Mouse (Mus musculus) MEL (cell line): ENCODE data around the gene Metap2.

ENCODE experiments used
- CHD1 ChIP-seq: IDR thresholded peaks from 2 replicates; pipeline ENCODE4 v1.6.1; 2012; ENCODE audit warnings: low read depth, mild to moderate bottlenecking, inconsistent platforms, low read length, improper control_type of control experiment
- CHD2 ChIP-seq: IDR thresholded peaks from 2 replicates; pipeline ENCODE4 v1.6.1; 2011; ENCODE audit warnings: low read length, improper control_type of control experiment
- CTCF ChIP-seq, 3 experiments: IDR thresholded peaks in 2 of 3; conservative IDR thresholded peaks in 1 of 3; 2 replicates each; pipeline ENCODE4 v1.5.1; 2011 to 2012; ENCODE audit warnings: low read length in 3 of 3, low read depth in 2 of 3, mild to moderate bottlenecking in 2 of 3, improper control_type of control experiment in 1 of 3, inconsistent platforms in 1 of 3, mixed read lengths in 1 of 3, moderate library complexity in 1 of 3; ENCODE audit not compliant: control insufficient read depth in 1 of 3, insufficient read depth in 1 of 3, poor library complexity in 1 of 3, severe bottlenecking in 1 of 3
- EP300 ChIP-seq, 2 experiments: IDR thresholded peaks; 2 replicates each; pipeline ENCODE4 v1.6.1; 2011; ENCODE audit warnings: improper control_type of control experiment in 2 of 2, low read length in 2 of 2, low read depth in 1 of 2, mild to moderate bottlenecking in 1 of 2
- JUND ChIP-seq: IDR thresholded peaks from 2 replicates; pipeline ENCODE4 v1.6.1; 2011; ENCODE audit warnings: low read depth, mild to moderate bottlenecking, improper control_type of control experiment, low read length
- KAT2A ChIP-seq: conservative IDR thresholded peaks from 2 replicates; pipeline ENCODE4 v1.6.1; 2012; ENCODE audit warnings: low read depth, low read length, improper control_type of control experiment, inconsistent platforms
- NRF1 ChIP-seq: IDR thresholded peaks from 2 replicates; pipeline ENCODE4 v1.6.1; 2014; ENCODE audit warnings: low read depth, mild to moderate bottlenecking, inconsistent platforms, low read length, improper control_type of control experiment, moderate library complexity; ENCODE audit not compliant: poor library complexity, insufficient read depth, severe bottlenecking
- POLR2A ChIP-seq, 2 experiments: IDR thresholded peaks; 2 replicates each; pipeline ENCODE4 v1.6.1; 2011 to 2012; ENCODE audit warnings: low read length in 2 of 2, mild to moderate bottlenecking in 2 of 2, control low read depth in 1 of 2, improper control_type of control experiment in 1 of 2, low read depth in 1 of 2, moderate library complexity in 1 of 2; ENCODE audit not compliant: control insufficient read depth in 1 of 2, insufficient read depth in 1 of 2, poor library complexity in 1 of 2

DNA sequence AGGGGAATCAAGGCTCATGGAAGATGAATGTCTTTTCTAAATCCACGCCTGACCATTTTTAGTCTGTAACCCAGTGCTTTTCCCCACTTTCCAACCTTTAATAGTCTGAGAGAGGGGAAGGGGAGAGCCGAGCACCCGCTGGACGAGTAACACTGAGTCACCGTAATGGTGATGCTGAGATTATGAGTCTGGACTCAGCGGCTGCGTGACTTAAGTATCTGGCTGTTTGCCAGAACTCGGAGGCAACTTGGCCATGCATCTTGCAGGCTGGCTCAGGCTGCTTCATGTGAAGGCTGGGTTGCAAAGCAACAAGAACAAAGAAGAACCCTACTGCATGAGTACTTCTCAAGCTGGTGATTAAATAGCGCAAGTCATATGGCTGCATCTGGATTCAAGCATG is 37.1 kb upstream of the Metap2 start:
- TF ChIP-seq CTCF (IDR thresholded peaks at IDR 0.05 in 2 of 3, conservative IDR thresholded peaks at IDR 0.05 in 1 of 3; ENCODE audit: control insufficient read depth in 1 of 3, insufficient read depth in 1 of 3, low read depth in 2 of 3, low read length in 3 of 3, poor library complexity in 1 of 3, severe bottlenecking in 1 of 3) (no peak), POLR2A (IDR thresholded peaks at IDR 0.05; ENCODE audit: control insufficient read depth in 1 of 2, insufficient read depth in 1 of 2, low read depth in 1 of 2, low read length in 2 of 2, poor library complexity in 1 of 2) (no peak), NRF1 (no peak), CHD1 (no peak), CHD2 (no peak), KAT2A (no peak), JUND (no peak), EP300 (IDR thresholded peaks at IDR 0.05; ENCODE audit: low read depth in 1 of 2, low read length in 2 of 2) (peak in 1 of 2 experiments; percentile 28; a peak in 1 of 4 replicates)
